Mouse (Mus musculus): Measurements from ENCODE around the gene Ptger3.

GRCm38 (mm10) chr3:157549323-157549722 lies 17.4 kb upstream of the Ptger3 start:
- TF ChIP-seq MAX (IDR thresholded peaks at IDR 0.05; ENCODE audit: low read depth) (no peak), POLR2A (IDR thresholded peaks at IDR 0.05; ENCODE audit: insufficient read length, low read depth) (no peak), TCF3 (IDR thresholded peaks at IDR 0.05; ENCODE audit: insufficient read length, low read depth) (no peak), USF1 (IDR thresholded peaks at IDR 0.05; ENCODE audit: low read depth) (no peak), POLR2AphosphoS2 (IDR thresholded peaks at IDR 0.05; ENCODE audit: insufficient read length, low read depth) (no peak), E2F4 (IDR thresholded peaks at IDR 0.05; ENCODE audit: insufficient read depth) (no peak), TCF12 (IDR thresholded peaks at IDR 0.05; ENCODE audit: insufficient read depth, poor library complexity, severe bottlenecking) (no peak), CEBPB (IDR thresholded peaks at IDR 0.05; ENCODE audit: insufficient read depth, poor library complexity, severe bottlenecking) (no peak), SRF (IDR thresholded peaks at IDR 0.05; ENCODE audit: control insufficient read depth, insufficient read length, low read depth) (no peak)
